Mouse (Mus musculus) liver, embryonic 12.5 days (tissue): ENCODE results near the gene Catsperg1. TPM values are rescaled to one million over a fixed set of nuclear protein-coding genes. Genes with fewer than 3 reads are reported as not detected.

ENCODE experiments used
- ATAC-seq: fragments of 200-750 bp; cut with Nextera tagmentation; 2 replicates; pipeline ENCODE4 v1.8.0; 2017; ENCODE audit warnings: moderate number of reproducible peaks, mild to moderate bottlenecking, moderate library complexity
- H3K27ac ChIP-seq: fragments of 300-500 bp; sonication (generic); 2 replicates; pipeline ENCODE4 v1.5.1; 2016; ENCODE audit warnings: mild to moderate bottlenecking
- H3K27me3 ChIP-seq: fragments of 300-500 bp; sonication (generic); replicated peaks from 2 replicates; pipeline ENCODE4 v1.6.1; 2016; ENCODE audit warnings: mild to moderate bottlenecking, moderate library complexity
- H3K36me3 ChIP-seq: fragments of 300-500 bp; sonication (generic); 2 replicates; pipeline ENCODE4 v1.6.1; 2016; ENCODE audit warnings: mild to moderate bottlenecking, moderate library complexity
- H3K4me1 ChIP-seq: fragments of 300-500 bp; sonication (generic); 2 replicates; pipeline ENCODE4 v1.6.1; 2016
- H3K4me2 ChIP-seq: fragments of 300-500 bp; sonication (generic); 2 replicates; pipeline ENCODE4 v1.6.1; 2016; ENCODE audit warnings: mild to moderate bottlenecking, moderate library complexity
- H3K4me3 ChIP-seq: fragments of 300-500 bp; sonication (generic); 2 replicates; pipeline ENCODE4 v1.5.1; 2016; ENCODE audit warnings: mild to moderate bottlenecking, moderate library complexity
- H3K9ac ChIP-seq: fragments of 300-500 bp; sonication (generic); 2 replicates; pipeline ENCODE4 v1.6.1; 2016; ENCODE audit warnings: mild to moderate bottlenecking, moderate library complexity
- H3K9me3 ChIP-seq: fragments of 300-500 bp; sonication (generic); replicated peaks from 2 replicates; pipeline ENCODE4 v1.6.1; 2016; ENCODE audit warnings: mild to moderate bottlenecking, moderate library complexity
- WGBS: fragments of 180-500 bp; shearing (Covaris S2); methylation state at CpG from one replicate; pipeline ENCODE4 v1.1.7; 2016; ENCODE audit not compliant: insufficient replicate concordance; 5-methylcytosine and 5-hydroxymethylcytosine counted together
- polyA plus RNA-seq: library from polyadenylated mRNA; unstranded; fragments of >200 nt; fragmentation: Nextera tagmentation; extraction: Ambion mirVana; gene quantifications from 2 replicates; pipeline ENCODE4 v1.2.1, GENCODE M21; 2016

Catsperg1 gene
- 0.26 and 0.48 TPM in 2 replicates for polyA plus RNA-seq

GRCm38 (mm10) chr7:29213675-29214082 is at the start of gene Catsperg1:
Gene Catsperg1, minus strand, starts transcription at chr7:29214035.
- peak within 1 kb of the TSS; percentile 62 for H3K4me2 ChIP-seq

GRCm38 (mm10) chr7:29262151-29262550 is 48.3 kb upstream of the Catsperg1 start:
- no peaks in the 10 kb centered on the region for H3K36me3 ChIP-seq
- H3K9ac ChIP-seq, result no peak overlapping the region
- no peak overlapping the region for H3K27ac ChIP-seq
- no peak overlapping the region for H3K4me3 ChIP-seq
- no peaks in the 10 kb centered on the region for H3K9me3 ChIP-seq
- no peaks in the 10 kb centered on the region for H3K4me1 ChIP-seq
- no peak overlapping the region for H3K4me2 ChIP-seq
- no peaks in the 10 kb centered on the region for H3K27me3 ChIP-seq
- ATAC-seq, result no peak
- WGBS, result 67% methylated on average over 6 of the region's 6 CpGs

More at GRCm38 (mm10) chr7:29213675-29214082, at the start of gene Catsperg1:
- Histone ChIP-seq H3K27me3 (0 out of 2 replicates have a peak, but pooled peaks cover 10% of the 10 kb centered on the region), H3K9me3 (peaks cover 9% of the 10 kb centered on the region), H3K4me1 (peaks cover 26% of the 10 kb centered on the region), H3K4me3 (peak within 1 kb of the TSS; percentile 42; the same call in 1 of the 2 replicates), H3K9ac (no peak within 1 kb of the TSS), H3K36me3 (no peaks in the 10 kb centered on the region), H3K27ac (no peak within 1 kb of the TSS)
- WGBS, result 23% methylated on average over 20 of the region's 20 CpGs
- no peak for ATAC-seq

GRCm38 (mm10) chr7:29259781-29260730 is 46.2 kb upstream of the Catsperg1 start:
- H3K4me2 ChIP-seq, result no peak overlapping the region
- H3K27me3 ChIP-seq, result no peaks in the 10 kb centered on the region
- H3K9ac ChIP-seq, result no peak overlapping the region
- ATAC-seq, result no peak
- H3K4me3 ChIP-seq, result no peak overlapping the region
- no peaks in the 10 kb centered on the region for H3K9me3 ChIP-seq
- H3K36me3 ChIP-seq, result no peaks in the 10 kb centered on the region
- no peak overlapping the region for H3K27ac ChIP-seq
- WGBS, result 77% methylated on average over 10 of the region's 10 CpGs
- no peaks in the 10 kb centered on the region for H3K4me1 ChIP-seq

GRCm38 (mm10) chr7:29257368-29257767 is 43.5 kb upstream of the Catsperg1 start:
- peaks cover 20% of the 10 kb centered on the region for H3K4me1 ChIP-seq
- no peak for ATAC-seq
- WGBS, result 70% methylated on average over 1 of the region's 1 CpGs

GRCm38 (mm10) chr7:29255875-29256274 is 42.0 kb upstream of the Catsperg1 start:
- H3K27me3 ChIP-seq, result no peaks in the 10 kb centered on the region
- H3K9ac ChIP-seq, result no peak overlapping the region
- no peak overlapping the region for H3K4me2 ChIP-seq
- no peaks in the 10 kb centered on the region for H3K9me3 ChIP-seq
- no peak overlapping the region for H3K27ac ChIP-seq
- WGBS, result 68% methylated on average over 4 of the region's 4 CpGs
- H3K4me3 ChIP-seq, result no peak overlapping the region
- ATAC-seq, result no peak
- peaks cover 24% of the 10 kb centered on the region for H3K4me1 ChIP-seq
- H3K36me3 ChIP-seq, result no peaks in the 10 kb centered on the region

More at GRCm38 (mm10) chr7:29257368-29257767, 43.5 kb upstream of the Catsperg1 start:
- Histone ChIP-seq H3K4me3 (no peak overlapping the region), H3K36me3 (no peaks in the 10 kb centered on the region), H3K27ac (no peak overlapping the region), H3K27me3 (no peaks in the 10 kb centered on the region), H3K9me3 (no peaks in the 10 kb centered on the region), H3K9ac (no peak overlapping the region), H3K4me2 (no peak overlapping the region)

- H3K27ac ChIP-seq, result 0 out of 2 replicates have a peak overlapping the region, but pooled peaks have one; percentile 22
- 25% methylated on average over 5 of the region's 5 CpGs for WGBS
- no peak overlapping the region for H3K4me3 ChIP-seq
- H3K9ac ChIP-seq, result no peak overlapping the region
- peak; percentile 43; the same call in 1 of the 2 replicates for ATAC-seq
- no peak overlapping the region for H3K4me2 ChIP-seq
- no peaks in the 10 kb centered on the region for H3K36me3 ChIP-seq
- no peaks in the 10 kb centered on the region for H3K9me3 ChIP-seq
- no peaks in the 10 kb centered on the region for H3K27me3 ChIP-seq
- peaks cover 26% of the 10 kb centered on the region for H3K4me1 ChIP-seq
Observed at GRCm38 (mm10) chr7:29253842-29254241, 40.0 kb upstream of the Catsperg1 start.

- WGBS, result 60% methylated on average over 3 of the region's 3 CpGs
- peaks cover 43% of the 10 kb centered on the region for H3K4me1 ChIP-seq
- H3K27ac ChIP-seq, result no peak overlapping the region
- no peak overlapping the region for H3K4me2 ChIP-seq
- peaks cover 5% of the 10 kb centered on the region for H3K36me3 ChIP-seq
- no peak overlapping the region for H3K4me3 ChIP-seq
- no peaks in the 10 kb centered on the region for H3K27me3 ChIP-seq
- no peaks in the 10 kb centered on the region for H3K9me3 ChIP-seq
- no peak overlapping the region for H3K9ac ChIP-seq
- no peak for ATAC-seq
Observed at GRCm38 (mm10) chr7:29251166-29251565, 37.3 kb upstream of the Catsperg1 start.

GRCm38 (mm10) chr7:29248261-29248841 is 34.5 kb upstream of the Catsperg1 start, which contains the start of gene 2200002D01Rik:
Gene 2200002D01Rik, minus strand, starts transcription at chr7:29248466.
- H3K9me3 ChIP-seq, result no peaks in the 10 kb centered on the region
- H3K36me3 ChIP-seq, result peaks cover 27% of the 10 kb centered on the region
- ATAC-seq, result peak; percentile 36; the same call in 1 of the 2 replicates
- H3K27ac ChIP-seq, result no peak within 1 kb of the TSS
- no peaks in the 10 kb centered on the region for H3K27me3 ChIP-seq
- H3K4me3 ChIP-seq, result peak within 1 kb of the TSS; percentile 47
- H3K9ac ChIP-seq, result peak within 1 kb of the TSS; percentile 61
- 23% methylated on average over 20 of the region's 20 CpGs for WGBS
- H3K4me2 ChIP-seq, result peak within 1 kb of the TSS; percentile 85
- peaks cover 37% of the 10 kb centered on the region for H3K4me1 ChIP-seq

- peak overlapping the region; percentile 85 for H3K4me2 ChIP-seq
- H3K27ac ChIP-seq, result no peak overlapping the region
- peaks cover 31% of the 10 kb centered on the region for H3K4me1 ChIP-seq
- H3K4me3 ChIP-seq, result peak overlapping the region; percentile 47
- H3K27me3 ChIP-seq, result no peaks in the 10 kb centered on the region
- 19% methylated on average over 19 of the region's 19 CpGs for WGBS
- no peaks in the 10 kb centered on the region for H3K9me3 ChIP-seq
- ATAC-seq, result no peak
- peak overlapping the region; percentile 61 for H3K9ac ChIP-seq
- H3K36me3 ChIP-seq, result peaks cover 27% of the 10 kb centered on the region
Observed at GRCm38 (mm10) chr7:29247706-29248105, 33.9 kb upstream of the Catsperg1 start.

- peak overlapping the region; percentile 61 for H3K9ac ChIP-seq
- H3K4me1 ChIP-seq, result peaks cover 28% of the 10 kb centered on the region
- H3K4me2 ChIP-seq, result peak overlapping the region; percentile 85
- H3K4me3 ChIP-seq, result peak overlapping the region; percentile 47
- H3K36me3 ChIP-seq, result peaks cover 27% of the 10 kb centered on the region
- no peaks in the 10 kb centered on the region for H3K9me3 ChIP-seq
- H3K27ac ChIP-seq, result no peak overlapping the region
- WGBS, result 27% methylated on average over 16 of the region's 16 CpGs
- no peak for ATAC-seq
- no peaks in the 10 kb centered on the region for H3K27me3 ChIP-seq
Observed at GRCm38 (mm10) chr7:29247314-29247700, 33.5 kb upstream of the Catsperg1 start.

GRCm38 (mm10) chr7:29246619-29247313 is 32.9 kb upstream of the Catsperg1 start:
- no peak overlapping the region for H3K9ac ChIP-seq
- peaks cover 27% of the 10 kb centered on the region for H3K36me3 ChIP-seq
- H3K4me2 ChIP-seq, result peak overlapping the region; percentile 85
- 81% methylated on average over 21 of the region's 21 CpGs for WGBS
- H3K4me1 ChIP-seq, result peaks cover 28% of the 10 kb centered on the region
- no peak overlapping the region for H3K4me3 ChIP-seq
- H3K9me3 ChIP-seq, result no peaks in the 10 kb centered on the region
- no peak for ATAC-seq
- H3K27me3 ChIP-seq, result no peaks in the 10 kb centered on the region
- no peak overlapping the region for H3K27ac ChIP-seq
